ENCODE assay signal across 8 mouse cellular contexts in the genomic region with DNA sequence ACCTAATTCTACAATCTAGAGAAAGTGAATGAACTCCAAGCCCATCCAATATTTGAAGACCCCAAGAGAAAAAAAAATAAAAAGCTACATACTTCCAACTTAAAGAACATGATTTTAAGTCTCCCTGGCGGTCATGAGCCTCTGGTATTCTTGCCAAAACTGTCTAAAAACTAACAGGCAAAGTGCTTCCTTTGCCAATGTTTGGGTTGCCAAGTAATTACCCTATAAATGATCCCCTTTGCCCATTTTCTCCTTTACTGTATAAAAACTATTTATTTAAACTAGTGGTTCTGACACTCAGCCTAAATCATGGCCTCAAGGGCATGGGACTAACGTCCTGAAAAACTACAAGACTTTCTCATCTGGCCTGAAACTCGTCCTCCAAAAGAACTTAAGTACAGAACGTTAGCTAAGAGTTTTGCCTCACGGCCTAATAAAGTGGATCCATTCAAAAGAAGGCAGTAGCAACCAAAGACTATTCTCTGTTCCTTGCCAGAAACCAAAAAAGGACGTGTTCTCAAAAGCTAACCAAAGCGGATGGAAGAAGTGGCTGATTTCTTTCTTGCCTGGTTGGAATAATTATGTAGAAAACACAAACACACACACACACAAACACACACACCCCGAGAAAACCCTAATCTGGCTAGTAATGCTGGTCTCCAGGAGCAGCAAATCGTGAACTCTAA. TPM values are rescaled to one million over a fixed set of nuclear protein-coding genes. Genes with fewer than 3 reads are reported as not detected.
DNase-seq lines count a peak whose midpoint lies in the region; ATAC-seq lines count a peak whose summit lies in the region.
"Had no signal": no experiment of that assay in that cellular context is flagged by ENCODE, and none has a peak within 500 bp of the region (broad histone marks: within the 10 kb centered on the region; RNA-seq: fewer than 3 reads in every experiment).

No protein-coding gene starts in this region.

- no peak for ATAC-seq in lung, embryonic 15.5 days (ENCODE audit: borderline replicate concordance, extremely low read depth, low FRiP score, low TSS enrichment)
- no peak for ATAC-seq in embryonic facial prominence, embryonic 15.5 days (ENCODE audit: insufficient number of reproducible peaks, low FRiP score, low TSS enrichment, low read depth)
- no peak for ATAC-seq in stomach, embryonic 14.5 days (ENCODE audit: insufficient number of reproducible peaks, insufficient read depth, low FRiP score, low read depth)

- 42% methylated on average over 9 of the region's 9 CpGs for WGBS in lung, embryonic 15.5 days
- 32% methylated on average over 9 of the region's 9 CpGs for WGBS in embryonic facial prominence, embryonic 15.5 days
- WGBS in limb, embryonic 10.5 days = 56% methylated on average over 9 of the region's 9 CpGs
- 42% methylated on average over 9 of the region's 9 CpGs for WGBS in stomach, embryonic 14.5 days

- H3K4me1 ChIP-seq in lung, embryonic 15.5 days = peaks cover 14% of the 10 kb centered on the region; the same call in 1 of the 2 replicates
- peaks cover 9% of the 10 kb centered on the region for H3K4me1 ChIP-seq in embryonic facial prominence, embryonic 15.5 days
- H3K4me1 ChIP-seq in limb, embryonic 10.5 days = peaks cover 13% of the 10 kb centered on the region
- no peaks in the 10 kb centered on the region; the same call in 1 of the 2 replicates for H3K4me1 ChIP-seq in stomach, embryonic 14.5 days (ENCODE audit: control insufficient read depth, insufficient read depth, low read length)

- H3K36me3 ChIP-seq in lung, embryonic 15.5 days = no peaks in the 10 kb centered on the region
- no peaks in the 10 kb centered on the region for H3K36me3 ChIP-seq in embryonic facial prominence, embryonic 15.5 days
- H3K36me3 ChIP-seq in limb, embryonic 10.5 days = no peaks in the 10 kb centered on the region
- H3K36me3 ChIP-seq in stomach, embryonic 14.5 days (ENCODE audit: control insufficient read depth, insufficient read depth, low read length) = no peaks in the 10 kb centered on the region

- no peak overlapping the region for H3K27ac ChIP-seq in lung, embryonic 15.5 days
- peak overlapping the region; percentile 70; the same call in 1 of the 2 replicates for H3K27ac ChIP-seq in embryonic facial prominence, embryonic 15.5 days (replicated peaks)
- no peak overlapping the region for H3K27ac ChIP-seq in limb, embryonic 10.5 days
- no peak overlapping the region for H3K27ac ChIP-seq in stomach, embryonic 14.5 days (ENCODE audit: low read length)

- H3K4me2 ChIP-seq in lung, embryonic 15.5 days = peak overlapping the region; percentile 92
- peak overlapping the region; percentile 75 for H3K4me2 ChIP-seq in embryonic facial prominence, embryonic 15.5 days (replicated peaks)
- H3K4me2 ChIP-seq in stomach, embryonic 14.5 days (replicated peaks; ENCODE audit: low read depth, low read length) = peak overlapping the region; percentile 60

- H3K4me3 ChIP-seq in lung, embryonic 15.5 days = peak overlapping the region; percentile 74
- peak overlapping the region; percentile 87 for H3K4me3 ChIP-seq in embryonic facial prominence, embryonic 15.5 days (replicated peaks)
- peak overlapping the region; percentile 82 for H3K4me3 ChIP-seq in limb, embryonic 10.5 days
- peak overlapping the region; percentile 79 for H3K4me3 ChIP-seq in stomach, embryonic 14.5 days (ENCODE audit: low read depth, low read length)

- H3K9me3 ChIP-seq in lung, embryonic 15.5 days = no peaks in the 10 kb centered on the region
- no peaks in the 10 kb centered on the region for H3K9me3 ChIP-seq in embryonic facial prominence, embryonic 15.5 days (replicated peaks)
- no peaks in the 10 kb centered on the region for H3K9me3 ChIP-seq in limb, embryonic 10.5 days (replicated peaks)
- H3K9me3 ChIP-seq in stomach, embryonic 14.5 days (ENCODE audit: control insufficient read depth, low read depth, low read length) = no peaks in the 10 kb centered on the region

- H3K9ac ChIP-seq in lung, embryonic 15.5 days = peak overlapping the region; percentile 87; the same call in 1 of the 2 replicates
- no peak overlapping the region for H3K9ac ChIP-seq in embryonic facial prominence, embryonic 15.5 days
- H3K9ac ChIP-seq in stomach, embryonic 14.5 days (replicated peaks; ENCODE audit: low read depth, low read length) = peak overlapping the region; percentile 60; the same call in 1 of the 2 replicates

- no peaks in the 10 kb centered on the region for H3K27me3 ChIP-seq in lung, embryonic 15.5 days
- H3K27me3 ChIP-seq in embryonic facial prominence, embryonic 15.5 days = no peaks in the 10 kb centered on the region
- no peaks in the 10 kb centered on the region for H3K27me3 ChIP-seq in limb, embryonic 10.5 days (ENCODE audit: low read depth, poor library complexity, severe bottlenecking)
- H3K27me3 ChIP-seq in stomach, embryonic 14.5 days (ENCODE audit: control insufficient read depth, insufficient read depth, low read length) = no peaks in the 10 kb centered on the region

- no peak for DNase-seq in lung, postnatal 25 days (ENCODE audit: low spot score)
- DNase-seq in limb, embryonic 10.5 days (ENCODE audit: low spot score) = no peak
- no peak for DNase-seq in adrenal gland, postnatal 10 days
- no peak for DNase-seq in layer of hippocampus, postnatal 25 days (ENCODE audit: extremely low spot score in 1 of 2, low spot score in 1 of 2)

RNA-seq across cellular contexts. Expression of a gene that starts 12.9 kb away (rescaled TPM):
- 26.0 and 28.3 TPM in 2 replicates for polyA plus RNA-seq in lung, embryonic 15.5 days (2015; fragmentation: Nextera tagmentation; extraction: Ambion mirVana)
- 43.5 and 43.9 TPM in 2 replicates for polyA plus RNA-seq in embryonic facial prominence, embryonic 15.5 days (2015; fragmentation: Nextera tagmentation; extraction: Ambion mirVana)
- 19.0 and 23.2 TPM in 2 replicates for polyA plus RNA-seq in limb, embryonic 10.5 days (2016; fragmentation: Nextera tagmentation; extraction: Ambion mirVana)
- 22.9 and 25.6 TPM in 2 replicates for polyA plus RNA-seq in stomach, embryonic 14.5 days (2014; fragmentation: Nextera tagmentation; extraction: Ambion mirVana)
- 10 to 100 TPM; 18.4 to 20.7 TPM for total RNA-seq in adrenal gland, postnatal 10 days (2021)
- total RNA-seq in layer of hippocampus, postnatal 25 days (2021) = 10 to 100 TPM; 17.9 to 20.8 TPM

RNA-seq across cellular contexts. Expression of a gene that starts 53.1 kb away (rescaled TPM):
- 9.0 and 9.1 TPM in 2 replicates for polyA plus RNA-seq in lung, embryonic 15.5 days (2015; fragmentation: Nextera tagmentation; extraction: Ambion mirVana)
- 17.0 and 20.7 TPM in 2 replicates for polyA plus RNA-seq in embryonic facial prominence, embryonic 15.5 days (2015; fragmentation: Nextera tagmentation; extraction: Ambion mirVana)
- polyA plus RNA-seq in limb, embryonic 10.5 days (2016; fragmentation: Nextera tagmentation; extraction: Ambion mirVana) = 9.5 and 11.2 TPM in 2 replicates
- 18.4 and 19.1 TPM in 2 replicates for polyA plus RNA-seq in stomach, embryonic 14.5 days (2014; fragmentation: Nextera tagmentation; extraction: Ambion mirVana)
- 1 to 10 TPM; 7.0 to 7.2 TPM for total RNA-seq in adrenal gland, postnatal 10 days (2021)
- total RNA-seq in layer of hippocampus, postnatal 25 days (2021) = 1 to 10 TPM; 2.3 to 2.6 TPM
- total RNA-seq: neutrophil, adult 5-6 weeks had no signal
